Mouse (Mus musculus) kidney, postnatal 14 days (tissue): ENCODE measurements at regions not wholly inside any gene's neighbourhood (a gene's known extent, or its start where the extent isn't known, plus 50 kb on each side); places are given as distances from the start of the nearest gene placed in this dataset.

Source experiments
- DNase-seq: peaks from one replicate; pipeline ENCODE4 v3.0.0; 2022; ENCODE audit warnings: mixed read lengths

- no peak for DNase-seq
Observed at GRCm38 (mm10) chr7:135767493-135767892, 51.3 kb upstream of the Mki67 start.

GRCm38 (mm10) chr7:135768064-135768463, 51.9 kb upstream of the Mki67 start:
- no peak for DNase-seq

- peak; percentile 92 for DNase-seq
Observed at GRCm38 (mm10) chr7:135768592-135768991, 52.4 kb upstream of the Mki67 start.

GRCm38 (mm10) chr7:135769082-135769673, 53.0 kb upstream of the Mki67 start:
- DNase-seq = no peak

- DNase-seq = no peak
Observed at GRCm38 (mm10) chr7:135770051-135770450, 53.9 kb upstream of the Mki67 start.

GRCm38 (mm10) chr7:135775832-135776433, 59.8 kb upstream of the Mki67 start:
- DNase-seq = no peak

GRCm38 (mm10) chr7:135790167-135790566, 74.0 kb upstream of the Mki67 start:
- no peak for DNase-seq

GRCm38 (mm10) chr7:135790978-135791377, 74.8 kb upstream of the Mki67 start:
- peak; percentile 67 for DNase-seq

GRCm38 (mm10) chr7:135791953-135792690, 76.0 kb upstream of the Mki67 start:
- DNase-seq = no peak

GRCm38 (mm10) chr7:135792918-135793317, 76.8 kb upstream of the Mki67 start:
- peak; percentile 26 for DNase-seq

- DNase-seq = peak; percentile 55
Observed at GRCm38 (mm10) chr7:135794238-135794637, 78.1 kb upstream of the Mki67 start.

- no peak for DNase-seq
Observed at GRCm38 (mm10) chr7:135794679-135795078, 78.5 kb upstream of the Mki67 start.

GRCm38 (mm10) chr7:135798441-135798840, 82.3 kb upstream of the Mki67 start:
- no peak for DNase-seq

GRCm38 (mm10) chr7:135802598-135803121, 86.5 kb upstream of the Mki67 start:
- no peak for DNase-seq

- DNase-seq = no peak
Observed at GRCm38 (mm10) chr7:135804730-135805129, 88.6 kb upstream of the Mki67 start.

- no peak for DNase-seq
Observed at GRCm38 (mm10) chr7:135806139-135806538, 90.0 kb upstream of the Mki67 start.

GRCm38 (mm10) chr7:135806673-135807072, 90.5 kb upstream of the Mki67 start:
- no peak for DNase-seq

- no peak for DNase-seq
Observed at GRCm38 (mm10) chr7:135809167-135809566, 93.0 kb upstream of the Mki67 start.

- no peak for DNase-seq
Observed at GRCm38 (mm10) chr7:135809751-135810379, 93.7 kb upstream of the Mki67 start.

GRCm38 (mm10) chr7:135810971-135811370, 94.8 kb upstream of the Mki67 start:
- DNase-seq = no peak

- DNase-seq = no peak
Observed at GRCm38 (mm10) chr7:135813616-135814015, 97.5 kb upstream of the Mki67 start.

GRCm38 (mm10) chr7:135816191-135816590, 100.0 kb upstream of the Mki67 start:
- no peak for DNase-seq

- DNase-seq = no peak
Observed at GRCm38 (mm10) chr7:135817868-135818267, 101.7 kb upstream of the Mki67 start.
